Mouse (Mus musculus) E14TG2a.4 (cell line): ENCODE results near the gene Gramd1b.

ENCODE experiments used
- H3K27me3 ChIP-seq: 2 replicates; pipeline ENCODE4 v1.6.1; 2014; ENCODE audit warnings: low read length, control low read depth; ENCODE audit not compliant: insufficient read depth
- H3K36me3 ChIP-seq: 2 replicates; pipeline ENCODE4 v1.6.1; 2014; ENCODE audit warnings: low read length, control low read depth; ENCODE audit not compliant: insufficient read depth
- H3K4me1 ChIP-seq: replicated peaks from 2 replicates; pipeline ENCODE4 v1.6.1; 2014; ENCODE audit warnings: low read depth, low read length, control low read depth
- H3K4me3 ChIP-seq: replicated peaks from 2 replicates; pipeline ENCODE4 v1.5.1; 2014; ENCODE audit warnings: mild to moderate bottlenecking, low read length
- H3K9me3 ChIP-seq: 2 replicates; pipeline ENCODE4 v1.6.1; 2014; ENCODE audit warnings: low read length, control low read depth
- CTCF ChIP-seq: conservative IDR thresholded peaks from 2 replicates; pipeline ENCODE4 v1.5.1; 2014; ENCODE audit warnings: low read length
- NANOG ChIP-seq: IDR thresholded peaks from 2 replicates; pipeline ENCODE4 v1.6.1; 2014; ENCODE audit warnings: borderline replicate concordance, low read length, mixed read lengths
- POU5F1 ChIP-seq: IDR thresholded peaks from 2 replicates; pipeline ENCODE4 v1.6.1; 2014; ENCODE audit warnings: low read length, borderline replicate concordance

The Gramd1b gene

GRCm38 (mm10) chr9:40294210-40294609 lies 237.0 kb downstream of the Gramd1b start:
- Histone ChIP-seq H3K36me3 (peaks cover 51% of the 10 kb centered on the region), H3K9me3 (no peaks in the 10 kb centered on the region), H3K27me3 (no peaks in the 10 kb centered on the region), H3K4me3 (no peak overlapping the region), H3K4me1 (peaks cover 16% of the 10 kb centered on the region)
- TF ChIP-seq POU5F1: no peak
- no peak for TF ChIP-seq NANOG
- TF ChIP-seq CTCF: no peak

DNA sequence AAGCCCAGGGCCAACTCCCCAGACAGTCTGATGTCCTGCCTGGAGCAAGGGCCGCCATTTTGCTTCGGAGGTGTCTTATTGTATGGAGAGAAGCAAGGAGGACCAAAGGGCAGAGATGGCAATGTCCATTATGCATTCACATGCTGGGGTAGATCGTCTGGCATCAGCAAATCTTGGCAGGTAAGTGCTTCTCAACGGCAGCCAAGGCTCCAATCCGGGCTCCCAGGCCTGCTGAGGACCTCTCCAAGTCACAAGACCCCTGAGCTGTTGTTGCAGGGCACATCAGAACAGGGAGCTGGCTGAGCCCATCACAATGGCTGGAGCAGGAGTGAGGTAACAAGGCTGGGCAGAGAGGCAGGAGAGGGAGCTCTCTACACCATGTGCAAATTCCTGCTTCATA lies 237.4 kb downstream of the Gramd1b start:
- H3K27me3 ChIP-seq: no peaks in the 10 kb centered on the region
- peaks cover 16% of the 10 kb centered on the region for H3K4me1 ChIP-seq
- H3K4me3 ChIP-seq: no peak overlapping the region
- no peaks in the 10 kb centered on the region for H3K9me3 ChIP-seq
- H3K36me3 ChIP-seq: peaks cover 46% of the 10 kb centered on the region
- no peak for TF ChIP-seq NANOG
- no peak for TF ChIP-seq CTCF
- no peak for TF ChIP-seq POU5F1

DNA sequence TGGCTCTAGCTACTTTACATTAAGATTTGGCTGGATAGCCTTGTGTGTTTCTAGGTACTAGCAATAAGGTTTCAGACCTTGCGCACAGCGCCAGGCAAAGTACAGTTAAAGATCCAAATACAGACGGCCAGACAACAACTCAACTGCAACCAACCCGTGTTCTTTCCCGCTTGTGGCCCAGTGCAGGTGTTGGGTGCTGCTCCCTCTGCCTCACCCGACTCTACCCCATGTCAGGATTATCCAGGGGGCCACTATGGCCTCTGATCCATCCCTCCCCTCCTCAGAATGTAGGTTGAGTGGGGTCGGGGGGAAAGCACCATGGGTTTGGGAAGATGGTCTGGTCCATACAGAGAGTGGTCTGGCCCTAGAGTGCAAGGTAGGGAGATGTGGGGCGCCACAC lies 237.9 kb downstream of the Gramd1b start:
- H3K36me3 ChIP-seq: peaks cover 42% of the 10 kb centered on the region
- no peak for TF ChIP-seq POU5F1
- no peak for TF ChIP-seq NANOG
- no peak for TF ChIP-seq CTCF

DNA sequence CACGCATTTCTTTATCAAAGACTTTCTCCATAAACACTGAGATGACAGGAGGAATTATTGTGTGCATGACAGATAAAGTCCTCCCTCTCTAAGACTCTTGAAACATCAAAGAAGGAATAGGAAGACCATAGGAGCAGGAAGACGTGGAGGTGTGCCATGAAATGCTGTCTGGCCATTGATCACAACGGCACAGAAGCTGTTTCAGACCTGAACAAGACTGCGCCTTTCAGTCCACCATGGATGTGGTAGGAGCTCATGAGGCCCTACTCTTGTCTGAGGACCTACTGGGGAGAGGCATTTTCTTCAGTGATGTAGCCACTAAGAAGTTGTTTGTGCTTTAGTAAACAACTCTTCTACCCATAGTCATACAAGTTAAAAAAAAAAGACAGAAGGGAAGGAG lies 238.7 kb downstream of the Gramd1b start:
- Histone ChIP-seq H3K9me3 (no peaks in the 10 kb centered on the region), H3K27me3 (no peaks in the 10 kb centered on the region), H3K36me3 (peaks cover 36% of the 10 kb centered on the region), H3K4me3 (no peak overlapping the region), H3K4me1 (peaks cover 10% of the 10 kb centered on the region)
- no peak for TF ChIP-seq CTCF
- TF ChIP-seq NANOG: no peak
- no peak for TF ChIP-seq POU5F1

More for the DNA sequence above, 237.9 kb downstream of the Gramd1b start:
- Histone ChIP-seq H3K4me1 (peaks cover 16% of the 10 kb centered on the region), H3K27me3 (no peaks in the 10 kb centered on the region), H3K4me3 (no peak overlapping the region), H3K9me3 (no peaks in the 10 kb centered on the region)

- no peaks in the 10 kb centered on the region for H3K9me3 ChIP-seq
- H3K4me3 ChIP-seq: no peak overlapping the region
- 0 out of 2 replicates have a peak, but pooled peaks cover 2% of the 10 kb centered on the region for H3K27me3 ChIP-seq
- TF ChIP-seq CTCF (no peak), POU5F1 (no peak), NANOG (no peak)
- H3K36me3 ChIP-seq: no peaks in the 10 kb centered on the region
- H3K4me1 ChIP-seq: no peaks in the 10 kb centered on the region
These were observed 248.2 kb downstream of the Gramd1b start for GRCm38 (mm10) chr9:40282968-40283367.

DNA sequence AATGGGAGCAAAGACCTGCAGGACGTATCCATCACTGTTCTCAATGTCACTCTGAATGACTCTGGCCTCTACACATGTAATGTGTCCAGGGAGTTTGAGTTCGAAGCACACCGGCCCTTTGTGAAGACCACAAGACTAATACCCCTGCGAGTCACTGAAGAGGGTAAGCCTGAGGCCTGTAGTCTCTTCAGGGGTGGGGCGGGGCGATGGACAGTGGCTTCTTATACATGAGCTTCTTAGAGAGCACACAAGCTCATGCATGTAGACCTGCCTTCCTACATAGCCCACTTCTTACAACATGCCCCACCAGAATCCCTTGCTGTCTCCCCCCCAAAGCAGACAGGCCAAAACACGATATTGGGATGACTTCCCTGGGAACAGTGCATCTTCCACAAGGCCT lies 251.7 kb downstream of the Gramd1b start:
- no peaks in the 10 kb centered on the region for H3K36me3 ChIP-seq
- H3K4me3 ChIP-seq: no peak overlapping the region
- TF ChIP-seq NANOG (no peak), POU5F1 (no peak), CTCF (no peak)
- H3K27me3 ChIP-seq: peaks cover 7% of the 10 kb centered on the region; the same call in 1 of the 2 replicates
- H3K4me1 ChIP-seq: no peaks in the 10 kb centered on the region
- H3K9me3 ChIP-seq: no peaks in the 10 kb centered on the region

DNA sequence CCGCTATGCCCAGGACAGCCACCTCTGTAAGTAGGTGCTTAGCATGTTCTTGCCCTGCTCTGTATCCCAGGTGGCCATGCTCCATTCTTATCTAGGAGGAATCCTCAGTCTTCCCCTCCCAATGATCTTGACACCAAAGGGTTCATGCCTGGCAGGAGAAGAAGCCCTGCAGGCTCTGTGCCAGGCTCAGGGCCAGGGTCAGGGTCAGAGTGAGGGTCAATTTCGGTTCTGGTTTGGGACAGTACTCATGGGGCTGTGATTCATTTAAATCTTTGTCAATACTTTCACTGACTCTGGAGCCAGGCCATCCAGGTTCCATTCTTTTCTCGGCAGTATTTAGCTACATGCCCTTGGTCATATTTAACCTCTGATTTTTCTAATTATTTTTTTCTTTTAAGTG lies 253.5 kb downstream of the Gramd1b start:
- TF ChIP-seq NANOG (no peak), CTCF (no peak), POU5F1 (no peak)
- Histone ChIP-seq H3K9me3 (no peaks in the 10 kb centered on the region), H3K4me3 (no peak overlapping the region), H3K27me3 (peaks cover 10% of the 10 kb centered on the region; the same call in 1 of the 2 replicates), H3K36me3 (no peaks in the 10 kb centered on the region), H3K4me1 (no peaks in the 10 kb centered on the region)

- no peak overlapping the region for H3K4me3 ChIP-seq
- no peak for TF ChIP-seq NANOG
- TF ChIP-seq POU5F1: no peak
- no peak for TF ChIP-seq CTCF
- H3K9me3 ChIP-seq: no peaks in the 10 kb centered on the region
- no peaks in the 10 kb centered on the region for H3K4me1 ChIP-seq
- H3K27me3 ChIP-seq: peaks cover 16% of the 10 kb centered on the region
- H3K36me3 ChIP-seq: no peaks in the 10 kb centered on the region
These were observed 255.3 kb downstream of the Gramd1b start for GRCm38 (mm10) chr9:40275904-40276303.

GRCm38 (mm10) chr9:40272822-40273221 lies 258.4 kb downstream of the Gramd1b start:
- Histone ChIP-seq H3K4me3 (no peak overlapping the region), H3K9me3 (no peaks in the 10 kb centered on the region), H3K36me3 (no peaks in the 10 kb centered on the region), H3K4me1 (peaks cover 20% of the 10 kb centered on the region), H3K27me3 (peaks cover 42% of the 10 kb centered on the region)
- TF ChIP-seq NANOG (no peak), POU5F1 (no peak), CTCF (no peak)
